Mouse (Mus musculus) forebrain, embryonic 12.5 days (tissue): ENCODE data around the gene Fibcd1. TPM values are rescaled to one million over a fixed set of nuclear protein-coding genes. Genes with fewer than 3 reads are reported as not detected.

Experiments used
- ATAC-seq: fragments of 200-750 bp; cut with Nextera tagmentation; 2 replicates; pipeline ENCODE4 v1.8.0; 2017; ENCODE audit warnings: moderate TSS enrichment; ENCODE audit not compliant: low FRiP score
- H3K27ac ChIP-seq: fragments of 300-500 bp; sonication (generic); 2 replicates; pipeline ENCODE4 v1.5.1; 2016; ENCODE audit warnings: mild to moderate bottlenecking
- H3K27me3 ChIP-seq: fragments of 300-500 bp; sonication (generic); 2 replicates; pipeline ENCODE4 v1.6.1; 2016; ENCODE audit warnings: mild to moderate bottlenecking
- H3K36me3 ChIP-seq: fragments of 300-500 bp; sonication (generic); replicated peaks from 2 replicates; pipeline ENCODE4 v1.6.1; 2016; ENCODE audit warnings: mild to moderate bottlenecking
- H3K4me1 ChIP-seq: fragments of 300-500 bp; sonication (generic); 2 replicates; pipeline ENCODE4 v1.6.1; 2016
- H3K4me2 ChIP-seq: fragments of 300-500 bp; sonication (generic); 2 replicates; pipeline ENCODE4 v1.6.1; 2016; ENCODE audit warnings: mild to moderate bottlenecking, moderate library complexity
- H3K4me3 ChIP-seq: fragments of 300-500 bp; sonication (generic); replicated peaks from 2 replicates; pipeline ENCODE4 v1.5.1; 2016; ENCODE audit warnings: mild to moderate bottlenecking
- H3K9ac ChIP-seq: fragments of 300-500 bp; sonication (generic); 2 replicates; pipeline ENCODE4 v1.6.1; 2016; ENCODE audit warnings: mild to moderate bottlenecking
- H3K9me3 ChIP-seq: fragments of 300-500 bp; sonication (generic); 2 replicates; pipeline ENCODE4 v1.6.1; 2016
- WGBS: fragments of 180-500 bp; shearing (Covaris S2); methylation state at CpG from one replicate; pipeline ENCODE4 v1.1.7; 2016; 5-methylcytosine and 5-hydroxymethylcytosine counted together
- polyA plus RNA-seq: library from polyadenylated mRNA; unstranded; fragments of >200 nt; fragmentation: Nextera tagmentation; extraction: Ambion mirVana; gene quantifications from 2 replicates; pipeline ENCODE4 v1.2.1, GENCODE M21; 2016

Fibcd1 gene
- polyA plus RNA-seq, 1 experiment from 2014 or later: 1.2 TPM

DNA sequence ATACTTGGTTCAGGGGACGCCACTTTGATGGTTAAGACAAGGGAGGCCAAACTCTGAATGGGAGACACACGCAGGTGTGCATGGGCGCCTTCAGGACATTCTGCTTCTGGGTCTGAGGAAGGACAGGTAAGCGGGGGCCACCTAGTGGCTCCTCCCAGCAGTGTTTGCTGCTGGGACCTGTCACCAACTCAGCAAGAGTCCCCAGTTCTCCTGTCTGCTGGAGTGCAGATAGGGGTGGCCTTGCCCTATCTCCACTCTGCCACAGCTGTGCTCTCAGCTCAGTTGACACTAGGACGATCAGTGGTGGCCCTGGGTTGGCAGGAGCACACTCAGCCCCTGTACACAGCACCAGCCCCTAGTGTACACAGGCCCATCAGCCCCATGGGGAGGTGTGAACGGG is 2.1 kb upstream of the Fibcd1 start:
- ATAC-seq: peak; percentile 25; the same call in 1 of the 2 replicates
- Histone ChIP-seq H3K36me3 (no peaks in the 10 kb centered on the region), H3K4me3 (no peak overlapping the region), H3K27me3 (peaks cover 66% of the 10 kb centered on the region), H3K4me2 (no peak overlapping the region), H3K27ac (no peak overlapping the region), H3K9me3 (no peaks in the 10 kb centered on the region), H3K9ac (no peak overlapping the region), H3K4me1 (peaks cover 34% of the 10 kb centered on the region)
- WGBS: 14% methylated on average over 6 of the region's 6 CpGs

DNA sequence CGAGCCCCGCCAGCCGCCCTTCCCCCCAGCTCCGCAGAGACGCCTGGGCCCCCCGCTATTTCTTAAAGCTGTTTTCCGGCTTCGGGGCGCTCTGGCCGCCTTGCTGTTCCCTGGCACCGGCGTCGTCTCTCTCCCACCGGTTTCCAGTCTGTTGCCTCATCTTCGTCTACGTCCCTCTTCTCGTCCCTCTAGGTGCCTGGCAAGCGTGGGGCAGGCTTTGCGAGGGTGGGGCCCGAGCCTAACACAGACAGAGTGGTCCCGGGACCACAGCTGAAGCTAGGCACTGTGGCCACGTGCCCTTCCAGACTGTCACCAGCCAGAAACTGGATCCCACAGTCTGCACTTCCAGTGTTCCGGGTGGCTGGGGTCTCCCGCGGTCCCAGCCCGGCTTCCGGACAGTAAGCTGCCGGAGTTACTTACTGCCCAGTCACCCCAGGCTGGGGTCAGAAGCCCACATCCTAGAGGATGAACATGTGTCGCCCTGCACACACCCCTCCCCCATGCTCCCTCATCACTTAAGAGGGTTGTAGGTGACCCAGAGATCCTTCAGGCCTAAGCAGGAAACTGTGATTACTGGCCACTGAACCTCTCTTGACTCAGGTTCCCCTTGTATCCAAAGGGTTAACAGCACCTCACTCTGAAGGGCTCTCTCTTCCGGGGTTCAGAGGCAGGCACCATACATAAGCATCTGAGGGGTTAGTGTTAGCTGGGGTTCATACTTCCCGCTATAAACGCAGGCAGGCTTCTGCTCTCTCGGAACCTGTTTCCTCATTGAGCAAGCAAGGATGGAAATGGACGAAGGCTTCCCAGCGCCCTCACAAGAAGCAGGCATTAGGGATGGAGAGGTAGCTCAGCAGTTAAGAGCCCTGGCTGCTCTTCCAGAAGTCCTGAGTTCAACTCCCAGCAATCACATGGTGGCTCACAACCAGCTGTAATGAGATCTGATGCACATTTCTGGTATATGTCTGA is 1.2 kb upstream of the Fibcd1 start:
- no peak for ATAC-seq
- H3K4me2 ChIP-seq: peak overlapping the region; percentile 94
- H3K4me3 ChIP-seq: peak overlapping the region; percentile 55
- H3K9me3 ChIP-seq: no peaks in the 10 kb centered on the region
- 3% methylated on average over 35 of the region's 35 CpGs for WGBS
- H3K36me3 ChIP-seq: no peaks in the 10 kb centered on the region
- H3K27me3 ChIP-seq: peaks cover 68% of the 10 kb centered on the region
- H3K27ac ChIP-seq: no peak overlapping the region
- peaks cover 34% of the 10 kb centered on the region for H3K4me1 ChIP-seq
- peak overlapping the region; percentile 55; the same call in 1 of the 2 replicates for H3K9ac ChIP-seq

DNA sequence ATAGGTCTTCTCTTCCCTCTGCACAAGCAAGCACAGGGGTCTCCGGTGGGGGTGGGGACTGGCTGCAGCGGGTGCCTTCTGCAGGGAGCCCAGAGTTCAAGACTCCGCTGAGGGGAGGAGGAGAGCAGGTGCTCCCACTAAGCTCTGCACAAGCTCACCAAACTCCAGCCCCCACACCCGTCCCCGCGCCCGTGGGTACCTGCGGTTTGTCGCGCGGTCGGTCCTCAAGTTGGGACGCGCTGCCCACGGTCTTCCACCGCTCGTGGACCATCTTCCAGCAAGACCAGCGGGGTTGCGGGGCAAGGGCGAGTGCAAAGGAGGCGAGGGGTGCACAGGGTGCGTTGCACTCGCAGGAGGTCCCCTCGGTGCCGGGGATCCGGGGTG is 301 bp downstream of the Fibcd1 start:
- H3K27me3 ChIP-seq: peaks cover 74% of the 10 kb centered on the region
- ATAC-seq: 0 out of 2 replicates have a peak, but pooled peaks have one; percentile 13
- peak overlapping the region; percentile 55 for H3K4me3 ChIP-seq
- H3K27ac ChIP-seq: no peak overlapping the region
- H3K4me2 ChIP-seq: peak overlapping the region; percentile 94
- peak overlapping the region; percentile 55 for H3K9ac ChIP-seq
- WGBS: under 1% methylated on average over 26 of the region's 26 CpGs
- H3K36me3 ChIP-seq: no peaks in the 10 kb centered on the region
- no peaks in the 10 kb centered on the region for H3K9me3 ChIP-seq
- peaks cover 34% of the 10 kb centered on the region for H3K4me1 ChIP-seq

DNA sequence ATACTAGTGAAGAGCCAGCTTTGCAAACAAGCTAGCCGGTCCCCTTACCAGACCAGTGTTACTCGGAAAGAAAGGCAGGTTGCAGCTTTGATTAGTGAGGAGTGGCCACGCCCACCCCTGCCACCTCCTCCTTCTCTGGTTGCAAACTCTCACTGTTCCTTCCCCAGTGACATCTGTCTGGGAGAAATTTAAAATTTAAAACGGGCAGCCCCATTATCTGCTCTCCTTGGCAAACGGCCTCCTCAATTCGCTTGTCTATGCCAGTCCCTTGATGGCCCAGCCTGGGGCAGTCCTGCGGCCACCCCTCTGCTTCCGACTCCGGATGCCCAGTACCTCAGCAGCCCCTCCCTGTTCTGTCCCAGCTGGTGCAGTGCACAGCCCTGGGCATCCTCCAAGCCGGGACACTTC is 1.1 kb downstream of the Fibcd1 start:
- Histone ChIP-seq H3K36me3 (no peaks in the 10 kb centered on the region), H3K27ac (0 out of 2 replicates have a peak overlapping the region, but pooled peaks have one; percentile 3), H3K9me3 (no peaks in the 10 kb centered on the region), H3K4me1 (peaks cover 31% of the 10 kb centered on the region), H3K4me2 (no peak overlapping the region), H3K4me3 (peak overlapping the region; percentile 8; the same call in 1 of the 2 replicates), H3K9ac (no peak overlapping the region), H3K27me3 (peaks cover 79% of the 10 kb centered on the region)
- ATAC-seq: peak; percentile 58; the same call in 1 of the 2 replicates
- WGBS: 2% methylated on average over 10 of the region's 10 CpGs

DNA sequence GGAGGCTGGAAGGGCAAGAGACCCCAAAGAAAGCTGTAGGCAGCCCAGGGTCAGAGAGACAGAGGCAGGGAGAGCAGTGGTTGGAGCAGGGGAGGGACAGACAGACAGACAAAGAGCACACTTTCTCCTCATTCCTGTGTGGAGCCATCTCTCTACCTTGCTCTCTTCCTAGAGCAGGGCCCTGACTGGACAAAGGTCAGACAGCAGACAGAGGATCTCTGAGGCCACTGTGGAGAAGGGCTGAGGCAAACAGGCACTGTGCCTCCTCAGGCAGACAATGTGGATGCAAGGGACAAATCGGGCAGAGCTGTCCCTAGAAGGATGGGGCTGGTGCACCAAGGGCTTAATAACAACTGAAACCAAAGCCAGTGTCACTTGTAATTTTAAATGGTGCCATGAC is 6.9 kb downstream of the Fibcd1 start:
- H3K9me3 ChIP-seq: no peaks in the 10 kb centered on the region
- H3K9ac ChIP-seq: no peak overlapping the region
- H3K27me3 ChIP-seq: peaks cover 66% of the 10 kb centered on the region
- H3K4me2 ChIP-seq: no peak overlapping the region
- H3K4me1 ChIP-seq: peaks cover 18% of the 10 kb centered on the region
- H3K36me3 ChIP-seq: no peaks in the 10 kb centered on the region
- H3K4me3 ChIP-seq: no peak overlapping the region
- ATAC-seq: no peak
- no peak overlapping the region for H3K27ac ChIP-seq
- 50% methylated on average over 1 of the region's 1 CpGs for WGBS

DNA sequence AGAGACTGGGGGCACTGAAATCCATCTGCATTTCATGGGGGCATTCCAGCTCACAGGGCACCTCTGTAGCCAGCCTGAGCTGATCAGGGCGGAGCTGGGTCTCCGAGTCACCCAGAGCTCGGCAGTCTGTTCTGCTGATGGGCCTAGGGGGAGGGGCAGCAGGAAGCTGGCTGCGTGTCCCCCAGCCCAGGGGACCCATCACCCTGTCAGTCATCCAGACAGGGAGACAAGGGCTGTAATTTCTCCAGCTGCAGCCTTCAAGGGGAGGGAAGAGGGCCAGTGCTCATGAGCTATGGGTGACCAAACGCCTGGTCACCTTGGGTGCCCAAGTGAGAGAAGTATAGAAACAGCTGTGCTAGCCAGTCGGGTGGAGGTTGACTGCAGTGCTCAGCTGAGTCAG is 8.8 kb downstream of the Fibcd1 start:
- H3K9ac ChIP-seq: 0 out of 2 replicates have a peak overlapping the region, but pooled peaks have one; percentile 2
- peak; percentile 55 for ATAC-seq
- no peak overlapping the region for H3K4me3 ChIP-seq
- peaks cover 18% of the 10 kb centered on the region for H3K4me1 ChIP-seq
- H3K27me3 ChIP-seq: peaks cover 60% of the 10 kb centered on the region
- 41% methylated on average over 6 of the region's 6 CpGs for WGBS
- no peak overlapping the region for H3K27ac ChIP-seq
- no peaks in the 10 kb centered on the region for H3K36me3 ChIP-seq
- H3K9me3 ChIP-seq: no peaks in the 10 kb centered on the region
- no peak overlapping the region for H3K4me2 ChIP-seq

DNA sequence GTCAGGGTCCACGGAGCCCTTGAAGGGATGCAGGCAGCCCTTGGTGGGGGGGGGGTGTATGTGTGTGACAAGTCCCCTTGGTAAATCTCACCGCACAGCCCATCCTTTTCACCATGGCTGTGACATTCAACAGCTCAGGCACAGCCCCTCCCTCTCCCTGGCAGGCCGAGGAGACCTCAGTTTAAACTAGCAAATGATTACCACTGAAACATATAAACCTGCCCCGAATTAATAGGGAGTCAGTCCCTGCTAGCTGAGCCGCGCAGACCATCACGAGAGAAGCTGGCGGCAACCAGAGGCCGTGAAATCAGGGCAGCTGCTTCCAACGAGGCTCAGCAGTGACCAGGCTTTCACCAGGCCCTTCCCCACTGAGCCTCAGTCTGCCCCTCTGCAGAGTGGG is 9.7 kb downstream of the Fibcd1 start:
- no peaks in the 10 kb centered on the region for H3K9me3 ChIP-seq
- H3K4me3 ChIP-seq: no peak overlapping the region
- H3K4me1 ChIP-seq: peaks cover 18% of the 10 kb centered on the region
- H3K27ac ChIP-seq: no peak overlapping the region
- H3K9ac ChIP-seq: no peak overlapping the region
- no peaks in the 10 kb centered on the region for H3K36me3 ChIP-seq
- H3K27me3 ChIP-seq: peaks cover 58% of the 10 kb centered on the region
- ATAC-seq: no peak
- 73% methylated on average over 10 of the region's 10 CpGs for WGBS
- no peak overlapping the region for H3K4me2 ChIP-seq

DNA sequence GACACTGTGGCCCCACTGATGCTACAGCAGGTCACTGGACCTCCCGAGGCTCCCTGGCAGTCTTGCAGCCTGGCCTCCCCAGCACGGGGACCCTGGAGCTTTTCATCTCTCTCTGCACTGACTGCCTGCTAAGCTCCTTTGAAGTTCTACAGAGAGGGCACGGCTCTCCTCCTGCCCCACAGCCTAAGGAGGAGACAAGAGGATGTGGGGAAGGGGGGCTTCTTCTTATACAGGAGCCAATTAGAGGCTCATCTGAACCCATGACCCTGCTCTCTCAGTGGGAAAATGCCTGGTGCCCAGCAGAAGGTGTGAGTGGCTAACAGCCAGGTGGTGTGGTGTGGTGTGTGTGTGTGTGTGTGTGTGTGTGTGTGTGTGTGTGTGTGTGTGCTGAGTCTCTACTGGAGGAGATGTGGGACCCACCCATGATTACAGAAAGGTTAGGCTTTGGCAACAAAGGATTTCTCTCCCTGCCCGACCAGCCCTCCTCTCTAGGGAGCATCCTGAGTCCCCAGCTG is 17.4 kb downstream of the Fibcd1 start:
- WGBS: 9% methylated on average over 4 of the region's 4 CpGs
- H3K4me2 ChIP-seq: peak overlapping the region; percentile 31
- peak; percentile 15; the same call in 1 of the 2 replicates for ATAC-seq
- H3K4me3 ChIP-seq: no peak overlapping the region
- peaks cover 42% of the 10 kb centered on the region for H3K4me1 ChIP-seq
- H3K9ac ChIP-seq: peak overlapping the region; percentile 36; the same call in 1 of the 2 replicates
- peak overlapping the region; percentile 71 for H3K27ac ChIP-seq
- no peaks in the 10 kb centered on the region for H3K9me3 ChIP-seq
- no peaks in the 10 kb centered on the region for H3K36me3 ChIP-seq
- H3K27me3 ChIP-seq: peaks cover 33% of the 10 kb centered on the region

DNA sequence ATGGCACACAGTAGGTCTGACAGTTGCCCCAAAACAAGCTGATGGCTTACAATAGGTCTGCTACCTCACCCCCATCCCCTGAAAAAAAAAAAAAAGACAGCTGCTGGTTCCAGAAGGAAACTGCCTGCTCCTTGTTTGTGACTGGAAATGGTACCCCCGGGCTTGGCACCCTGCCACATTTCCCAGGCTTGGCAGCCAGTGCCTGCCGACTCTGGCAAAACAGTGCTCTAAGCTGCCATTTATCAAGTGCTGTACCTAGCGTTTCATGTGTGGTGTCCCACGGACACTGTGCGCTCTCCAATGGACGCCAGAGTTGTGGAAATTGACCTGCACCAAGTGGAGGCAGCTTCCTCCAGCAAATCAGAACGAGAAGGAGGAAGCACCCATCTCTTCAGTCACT is 17.9 kb downstream of the Fibcd1 start:
- peaks cover 47% of the 10 kb centered on the region for H3K4me1 ChIP-seq
- no peak overlapping the region for H3K4me3 ChIP-seq
- H3K36me3 ChIP-seq: no peaks in the 10 kb centered on the region
- H3K9ac ChIP-seq: no peak overlapping the region
- 36% methylated on average over 7 of the region's 7 CpGs for WGBS
- peak overlapping the region; percentile 71 for H3K27ac ChIP-seq
- ATAC-seq: no peak; the same call in 1 of the 2 replicates
- peaks cover 31% of the 10 kb centered on the region for H3K27me3 ChIP-seq
- peak overlapping the region; percentile 31 for H3K4me2 ChIP-seq
- no peaks in the 10 kb centered on the region for H3K9me3 ChIP-seq

DNA sequence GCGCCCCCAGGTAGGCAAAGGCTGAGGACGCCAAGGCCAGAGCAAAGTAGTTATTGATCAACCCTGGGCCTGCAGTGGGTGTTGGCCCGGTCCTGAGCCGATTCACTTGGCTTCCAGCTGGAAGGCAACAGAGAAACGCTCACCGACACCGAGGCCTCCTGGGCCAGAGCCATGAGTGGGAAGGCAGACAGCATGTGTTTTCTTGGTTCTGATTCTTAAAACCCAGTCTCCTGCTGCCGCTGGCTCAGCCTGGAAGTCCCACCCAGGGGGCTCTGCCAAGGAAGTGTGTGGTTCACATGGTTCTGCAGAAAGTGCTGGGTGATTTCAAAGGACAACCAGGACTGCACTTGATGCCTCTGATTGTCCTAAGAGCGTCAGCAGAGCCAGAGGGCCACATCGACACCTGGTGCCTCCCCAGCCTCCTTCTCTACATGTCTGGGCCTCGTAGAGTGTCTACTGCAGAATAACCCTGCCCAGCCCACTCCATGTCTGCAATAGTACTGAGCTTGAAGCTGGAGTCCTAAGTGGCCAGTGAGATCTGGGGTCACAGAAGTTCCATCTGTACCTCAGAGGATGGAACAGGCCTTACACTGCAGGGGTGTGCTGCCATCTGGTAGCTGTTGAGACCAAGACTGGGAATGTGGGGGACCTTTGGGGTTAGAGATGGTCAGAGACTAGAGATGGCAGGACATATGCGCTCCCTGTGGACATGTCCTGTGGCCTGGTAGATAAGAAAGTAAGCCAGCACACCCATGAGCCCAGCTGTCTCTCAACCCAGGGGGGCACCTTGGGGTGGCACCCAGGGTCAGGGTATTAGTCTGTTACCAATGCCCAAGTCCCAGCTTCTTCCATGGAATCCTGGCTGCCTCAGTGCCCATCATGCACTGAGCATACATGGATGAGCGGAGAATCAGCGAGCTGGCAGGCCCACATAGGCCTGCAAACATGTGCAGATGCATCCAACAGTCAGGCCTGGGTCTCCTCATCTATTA is 19.4 kb downstream of the Fibcd1 start:
- H3K36me3 ChIP-seq: no peaks in the 10 kb centered on the region
- peaks cover 60% of the 10 kb centered on the region for H3K4me1 ChIP-seq
- no peak overlapping the region for H3K27ac ChIP-seq
- 89% methylated on average over 14 of the region's 14 CpGs for WGBS
- no peaks in the 10 kb centered on the region for H3K9me3 ChIP-seq
- no peak overlapping the region for H3K9ac ChIP-seq
- peaks cover 38% of the 10 kb centered on the region for H3K27me3 ChIP-seq
- no peak overlapping the region for H3K4me2 ChIP-seq
- no peak overlapping the region for H3K4me3 ChIP-seq
- no peak for ATAC-seq

DNA sequence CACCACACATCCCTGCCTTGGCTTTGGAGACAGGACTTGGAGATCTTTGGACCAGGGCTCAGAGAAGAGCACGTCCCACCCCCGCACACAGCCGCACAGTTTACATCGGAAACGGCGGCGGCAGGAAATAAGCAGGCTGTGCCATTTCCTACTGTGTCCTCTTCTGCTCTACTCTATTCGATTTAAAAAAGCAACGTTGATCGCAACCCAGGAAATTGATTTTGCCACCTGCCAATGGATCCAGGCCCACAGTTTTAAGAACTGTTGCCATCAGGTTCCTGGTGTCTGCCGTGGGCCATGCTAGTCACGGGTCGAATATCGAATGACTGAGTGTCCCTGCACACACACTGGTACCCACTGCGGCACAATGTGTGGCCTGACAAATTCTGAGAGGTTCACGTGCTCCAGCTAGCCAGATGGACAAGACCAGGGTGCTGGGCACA is 20.3 kb downstream of the Fibcd1 start:
- peaks cover 61% of the 10 kb centered on the region for H3K4me1 ChIP-seq
- H3K4me2 ChIP-seq: no peak overlapping the region
- H3K4me3 ChIP-seq: no peak overlapping the region
- ATAC-seq: no peak
- no peaks in the 10 kb centered on the region for H3K9me3 ChIP-seq
- H3K36me3 ChIP-seq: no peaks in the 10 kb centered on the region
- H3K27me3 ChIP-seq: peaks cover 46% of the 10 kb centered on the region
- no peak overlapping the region for H3K27ac ChIP-seq
- no peak overlapping the region for H3K9ac ChIP-seq
- WGBS: 90% methylated on average over 16 of the region's 16 CpGs
